Mouse (Mus musculus): Measurements from ENCODE around the gene Adamtsl4.
A peak's percentile ranks its signal among the peaks of the same experiment; 100 is the strongest.

Adamtsl4 gene

GRCm38 (mm10) chr3:95687524-95688421 is at the start of gene Adamtsl4:
Gene Adamtsl4, minus strand, starts transcription at chr3:95687917.
- DNase-seq: peak; percentile 81

- DNase-seq: no peak
Observed at GRCm38 (mm10) chr3:95735071-95735670, 47.5 kb upstream of the Adamtsl4 start.

GRCm38 (mm10) chr3:95734092-95734702 is 46.5 kb upstream of the Adamtsl4 start:
- DNase-seq: no peak

- peak; percentile 42 for DNase-seq
Observed at GRCm38 (mm10) chr3:95732744-95733521, 45.2 kb upstream of the Adamtsl4 start.

DNA sequence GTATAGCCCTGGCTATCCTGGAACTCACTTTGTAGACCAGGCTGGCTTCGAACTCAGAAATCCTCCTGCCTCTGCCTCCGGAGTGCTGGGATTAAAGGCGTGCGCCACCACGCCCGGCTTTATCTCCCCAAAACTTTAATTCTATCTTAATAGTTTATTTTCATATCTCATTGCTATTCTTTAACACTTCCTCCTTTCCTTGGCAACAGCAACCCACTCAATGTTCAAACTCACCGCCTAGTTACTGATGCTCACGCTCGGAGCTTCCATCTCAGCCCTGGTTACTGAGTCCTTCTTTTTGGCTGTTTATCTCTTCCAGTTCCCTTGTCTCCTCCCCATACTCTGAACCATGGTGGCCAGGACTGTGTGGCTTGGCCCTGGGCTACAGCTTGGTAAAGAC is 44.6 kb upstream of the Adamtsl4 start:
- no peak for DNase-seq

DNA sequence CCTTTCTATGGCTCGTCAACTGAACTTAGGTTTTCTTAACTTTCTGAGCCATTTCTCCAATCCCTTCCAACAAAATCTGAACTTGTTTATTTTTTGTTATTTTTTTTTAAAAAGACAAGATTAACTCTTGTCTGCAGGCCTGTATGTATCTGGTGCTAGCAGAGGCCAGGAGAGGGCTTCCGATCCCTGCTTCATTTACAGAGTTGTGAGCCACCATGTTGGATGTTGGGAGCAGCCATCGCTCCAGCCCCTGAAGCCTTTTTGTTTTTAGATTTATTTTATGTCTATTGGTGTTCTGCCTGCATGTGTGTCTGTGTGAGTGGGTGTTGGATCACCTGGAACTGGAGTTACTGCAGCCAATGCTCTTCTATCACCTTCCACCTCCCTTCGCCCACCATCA is 44.1 kb upstream of the Adamtsl4 start:
- DNase-seq: no peak

DNA sequence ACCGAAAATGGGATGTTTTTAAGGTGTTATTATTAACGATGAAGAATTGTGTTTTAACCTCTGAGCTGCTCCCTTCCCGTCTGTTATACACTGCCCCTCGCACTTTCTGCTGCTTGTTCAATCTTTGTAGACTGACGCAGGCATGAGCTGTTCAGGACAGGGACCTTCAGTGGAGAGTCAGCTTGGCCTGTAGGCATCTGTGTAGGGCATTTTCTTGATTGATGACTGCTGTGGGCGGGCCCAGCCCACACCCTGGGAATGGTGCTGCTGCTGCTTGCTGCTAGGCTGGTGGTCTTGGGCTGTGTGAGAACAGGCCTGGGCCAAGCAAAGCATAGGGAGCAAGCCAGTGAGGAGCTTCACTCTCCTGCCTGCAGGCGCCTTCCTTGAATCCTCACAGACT is 42.7 kb upstream of the Adamtsl4 start:
- no peak for DNase-seq

DNA sequence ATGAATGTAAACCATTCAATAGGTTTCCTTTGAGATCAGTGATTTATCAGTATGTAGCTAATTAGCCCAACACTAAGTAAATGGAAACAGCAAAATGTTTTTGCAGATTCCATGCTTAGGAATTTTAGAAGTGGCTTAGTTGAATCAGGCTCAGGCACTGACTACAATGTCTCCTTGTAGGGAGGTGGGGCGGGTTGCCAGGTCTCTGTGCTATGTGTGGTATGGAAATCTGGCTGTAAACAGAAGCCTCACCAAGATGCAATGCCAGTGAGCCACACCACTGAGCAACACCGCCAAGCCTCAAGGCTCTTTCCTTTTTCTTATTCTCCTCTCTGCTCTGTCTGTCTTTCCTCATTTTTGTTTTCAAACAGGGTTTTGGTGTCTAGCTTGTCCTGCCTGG is 41.2 kb upstream of the Adamtsl4 start:
- no peak for DNase-seq

DNA sequence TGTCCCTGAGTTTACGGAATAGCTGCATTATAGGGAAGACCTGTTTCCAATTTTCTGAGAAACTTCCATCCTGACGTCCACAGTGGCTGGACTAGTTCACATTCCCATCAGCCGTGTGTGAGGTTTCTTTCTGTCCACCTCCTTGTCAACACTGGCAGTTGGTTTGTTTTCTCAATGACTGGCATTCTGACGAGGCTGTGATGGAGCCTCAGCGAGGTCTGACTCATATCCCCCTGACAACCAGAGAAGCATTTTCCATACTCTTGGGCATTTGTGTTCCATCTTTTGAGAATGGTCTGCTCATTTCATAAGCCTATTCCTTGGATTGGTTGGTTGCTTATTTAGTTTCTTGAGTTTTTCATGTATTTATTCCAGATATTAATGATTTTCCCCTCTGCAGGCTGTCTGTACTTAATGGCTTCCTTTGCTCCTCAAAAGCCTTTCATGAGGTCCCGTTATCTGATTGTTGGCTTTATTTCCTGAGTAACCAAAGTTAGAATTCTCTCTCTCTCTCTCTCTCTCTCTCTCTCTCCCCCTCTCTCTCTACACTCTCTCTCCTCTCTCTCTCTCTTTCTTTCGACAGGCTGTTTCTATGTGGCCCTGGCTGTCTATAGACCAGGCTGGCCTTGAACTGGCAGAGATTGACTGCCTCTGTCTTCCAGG is 39.1 kb upstream of the Adamtsl4 start:
- no peak for DNase-seq

GRCm38 (mm10) chr3:95725863-95726262 is 38.1 kb upstream of the Adamtsl4 start:
- DNase-seq: no peak

GRCm38 (mm10) chr3:95722386-95722785 is 34.7 kb upstream of the Adamtsl4 start:
- DNase-seq: no peak

DNA sequence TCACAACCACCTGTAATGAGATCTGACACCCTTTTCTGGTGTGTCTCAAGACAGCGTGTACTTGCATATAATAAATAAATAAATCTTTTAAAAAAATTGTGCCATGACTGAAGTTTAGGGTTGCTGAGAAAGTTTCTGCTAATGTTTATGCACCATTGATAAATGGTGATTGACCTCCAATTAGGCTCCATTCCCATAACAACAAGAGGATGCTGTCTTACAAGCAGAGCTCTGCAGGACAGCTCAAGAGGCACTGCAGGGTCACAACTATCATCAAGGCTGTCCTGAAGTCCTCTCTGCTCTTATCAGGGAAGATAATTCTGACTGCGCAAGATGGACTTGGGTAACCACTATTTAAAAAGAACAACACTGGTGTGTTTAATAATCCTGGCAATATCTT is 30.4 kb upstream of the Adamtsl4 start:
- no peak for DNase-seq

- DNase-seq: no peak
Observed at GRCm38 (mm10) chr3:95716075-95716474, 28.4 kb upstream of the Adamtsl4 start.

- no peak for DNase-seq
Observed at GRCm38 (mm10) chr3:95709967-95710366, 22.2 kb upstream of the Adamtsl4 start.

DNA sequence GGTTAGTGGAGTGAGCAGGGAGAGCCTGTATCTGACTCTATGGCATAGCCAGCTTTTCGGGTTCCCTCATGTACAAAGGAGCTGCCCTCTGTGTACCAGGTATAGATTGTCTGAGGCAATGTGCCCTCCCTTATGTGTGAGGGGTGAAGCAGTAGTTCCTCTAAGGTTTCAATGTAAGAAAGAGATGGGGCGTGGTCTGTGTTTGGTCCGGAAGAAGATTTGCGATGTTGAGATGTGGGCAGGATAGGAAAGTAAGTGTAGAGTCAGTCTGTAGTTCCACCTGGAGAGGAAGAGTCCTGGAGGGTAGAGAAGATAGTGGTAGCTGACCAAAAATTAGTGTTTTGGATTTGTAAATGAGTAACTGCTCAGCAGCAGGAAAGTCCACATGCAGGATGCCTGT is 21.3 kb upstream of the Adamtsl4 start:
- no peak for DNase-seq

GRCm38 (mm10) chr3:95707497-95707896 is 19.8 kb upstream of the Adamtsl4 start:
- no peak for DNase-seq

- no peak for DNase-seq
Observed at GRCm38 (mm10) chr3:95706273-95706672, 18.6 kb upstream of the Adamtsl4 start.

GRCm38 (mm10) chr3:95704612-95705011 is 16.9 kb upstream of the Adamtsl4 start:
- DNase-seq: no peak

DNA sequence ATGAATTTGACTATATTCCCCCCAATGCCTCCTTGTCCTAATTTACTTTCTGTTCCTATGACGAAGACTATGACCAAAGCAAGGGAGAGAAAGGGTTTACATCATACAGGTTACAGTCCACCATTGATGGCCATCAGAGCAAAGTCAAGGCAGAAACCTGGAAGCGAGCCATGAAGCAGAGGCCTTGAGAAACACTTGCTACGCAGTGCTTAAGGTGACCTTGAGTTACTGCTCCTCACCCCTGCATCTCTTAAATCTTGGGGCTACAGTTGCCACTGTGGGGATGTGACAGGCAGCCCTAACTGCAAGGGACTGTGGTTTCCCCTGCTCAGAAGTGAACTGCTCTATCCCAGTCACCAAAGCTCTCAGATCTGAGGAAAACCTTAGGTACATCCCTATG is 15.6 kb upstream of the Adamtsl4 start:
- no peak for DNase-seq

DNA sequence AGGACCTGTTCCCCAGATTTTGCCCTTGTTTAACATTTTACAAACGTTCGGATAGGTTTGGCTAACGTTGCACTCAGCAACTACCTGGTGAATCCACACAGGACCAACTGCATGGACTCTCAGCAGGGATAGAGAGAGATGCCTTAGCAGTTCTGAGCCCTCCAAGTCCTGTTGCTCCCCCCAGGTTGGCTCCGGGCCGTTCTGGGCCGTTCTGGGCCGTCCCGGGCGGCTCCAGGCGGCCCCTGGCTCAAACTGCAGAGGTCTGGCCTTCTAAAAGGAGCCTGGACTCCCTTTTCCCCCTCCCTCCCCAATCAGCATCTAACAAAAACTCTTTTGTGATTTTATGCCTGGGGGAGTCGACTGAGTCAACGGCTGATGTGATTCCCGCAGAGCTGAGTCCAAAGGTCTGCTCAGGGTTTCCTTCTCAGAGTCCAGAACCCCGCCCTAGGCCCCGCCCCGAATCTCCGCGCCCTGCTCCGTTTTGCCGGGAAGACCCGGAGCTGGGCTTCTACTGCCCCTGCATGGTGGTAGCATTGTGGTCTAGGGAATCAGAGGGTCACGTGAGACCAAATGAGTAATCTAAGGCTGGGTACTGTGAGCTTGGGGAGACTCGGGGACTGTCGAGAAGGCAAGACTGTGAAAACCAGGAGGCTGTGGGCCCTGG is 14.3 kb upstream of the Adamtsl4 start:
- peak; percentile 77 for DNase-seq

DNA sequence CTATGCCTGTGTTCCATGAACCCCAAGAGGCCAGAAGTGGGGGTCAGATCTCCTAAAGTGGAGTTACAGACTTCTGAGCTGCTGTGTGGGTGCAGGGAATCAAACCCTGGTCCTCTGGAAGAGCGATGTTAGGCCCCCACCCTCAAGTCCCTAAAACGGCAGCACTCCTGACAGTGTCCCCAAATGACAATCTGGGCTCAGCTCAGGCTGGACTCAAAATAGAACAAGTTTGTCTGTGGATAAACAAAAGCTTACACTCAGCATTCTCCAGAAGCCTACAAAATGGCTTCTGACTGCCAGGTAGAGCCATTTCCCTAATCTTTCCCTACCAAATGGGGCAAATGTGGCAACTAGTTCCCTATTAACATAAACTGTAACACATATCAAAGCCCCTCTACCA is 13.4 kb upstream of the Adamtsl4 start:
- no peak for DNase-seq

- no peak for DNase-seq
Observed at GRCm38 (mm10) chr3:95700233-95700681, 12.5 kb upstream of the Adamtsl4 start.

Measured in kidney, adult 18-20 months (tissue).